Mouse (Mus musculus) midbrain, postnatal 0 days (tissue): ENCODE results near the gene Hoxd3. TPM values are rescaled to one million over a fixed set of nuclear protein-coding genes. Genes with fewer than 3 reads are reported as not detected.

Source experiments
- ATAC-seq: fragments of 200-750 bp; cut with Nextera tagmentation; 2 replicates; pipeline ENCODE4 v1.8.0; 2017; ENCODE audit warnings: moderate number of reproducible peaks, mild to moderate bottlenecking, moderate TSS enrichment, moderate library complexity; ENCODE audit not compliant: low FRiP score
- DNase-seq: peaks from one replicate; pipeline ENCODE4 v3.0.0-alpha.2; 2015; ENCODE audit warnings: low spot score
- H3K27ac ChIP-seq: fragments of 300-500 bp; sonication (generic); 2 replicates; pipeline ENCODE4 v1.5.1; 2014; ENCODE audit warnings: low read depth, mild to moderate bottlenecking, low read length, mixed read lengths
- H3K27me3 ChIP-seq: fragments of 300-500 bp; sonication (generic); 2 replicates; pipeline ENCODE4 v1.6.1; 2014; ENCODE audit warnings: low read length, control low read depth, mixed read lengths; ENCODE audit not compliant: insufficient read depth
- H3K36me3 ChIP-seq: fragments of 300-500 bp; sonication (generic); 2 replicates; pipeline ENCODE4 v1.6.1; 2014; ENCODE audit warnings: low read length, control low read depth, mixed read lengths; ENCODE audit not compliant: insufficient read depth
- H3K4me1 ChIP-seq: fragments of 300-500 bp; sonication (generic); 2 replicates; pipeline ENCODE4 v1.6.1; 2014; ENCODE audit warnings: mild to moderate bottlenecking, control low read depth, antibody characterized with exemption, low read length, mixed read lengths; ENCODE audit not compliant: insufficient read depth
- H3K4me2 ChIP-seq: fragments of 300-500 bp; sonication (generic); 2 replicates; pipeline ENCODE4 v1.6.1; 2014; ENCODE audit warnings: low read depth, mild to moderate bottlenecking, low read length, mixed read lengths; ENCODE audit not compliant: poor library complexity, severe bottlenecking
- H3K4me3 ChIP-seq: fragments of 300-500 bp; sonication (generic); 2 replicates; pipeline ENCODE4 v1.5.1; 2014; ENCODE audit warnings: low read depth, mild to moderate bottlenecking, low read length, moderate library complexity
- H3K9ac ChIP-seq: fragments of 300-500 bp; sonication (generic); replicated peaks from 2 replicates; pipeline ENCODE4 v1.6.1; 2014; ENCODE audit warnings: mild to moderate bottlenecking, low read length, moderate library complexity, mixed read lengths; ENCODE audit not compliant: poor library complexity, severe bottlenecking
- H3K9me3 ChIP-seq: fragments of 300-500 bp; sonication (generic); 2 replicates; pipeline ENCODE4 v1.6.1; 2016; ENCODE audit warnings: low read length, control low read depth
- CTCF ChIP-seq: IDR thresholded peaks from 2 replicates; pipeline ENCODE4 v1.5.1; 2016; ENCODE audit warnings: antibody characterized with exemption, mild to moderate bottlenecking
- WGBS: fragments of 180-500 bp; shearing (Covaris S2); extraction: QIAGEN DNeasy Blood & Tissue Kit; methylation state at CpG from one replicate; pipeline ENCODE4 v1.1.7; 2014; 5-methylcytosine and 5-hydroxymethylcytosine counted together
- polyA plus RNA-seq: library from polyadenylated mRNA; unstranded; fragments of >200 nt; fragmentation: Nextera tagmentation; extraction: Ambion mirVana; gene quantifications from 2 replicates; pipeline ENCODE4 v1.2.1, GENCODE M21; 2015
- total RNA-seq: library from RNA; depleted of rRNA; stranded (reverse); fragments of >200 nt; gene quantifications from 2 replicates; pipeline ENCODE4 v1.2.3, GENCODE M21; 2014

Hoxd3 gene
- total and polyA plus RNA-seq, 2 experiments from 2014 or later = 11.6 TPM; not detected in 1

DNA sequence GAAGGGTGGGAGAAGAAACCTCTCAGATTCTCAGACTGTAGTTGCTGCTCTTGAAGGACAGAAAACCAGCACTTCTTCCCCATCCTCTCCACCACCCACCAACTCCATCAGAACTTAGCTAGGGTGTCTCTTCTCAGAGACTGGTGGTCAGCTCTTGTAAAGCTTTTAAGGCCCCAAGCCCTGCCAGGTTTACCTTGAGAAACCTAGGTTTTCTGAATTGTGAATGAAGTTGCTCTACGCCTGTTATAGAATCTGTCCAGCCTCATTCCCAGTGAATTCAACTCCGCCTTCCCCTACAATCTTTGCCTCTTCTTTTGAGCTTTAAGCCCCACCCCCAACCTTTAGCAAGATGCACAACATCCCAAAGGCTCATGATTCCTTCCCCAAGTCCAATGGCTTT, 34.6 kb upstream of the Hoxd3 start:
- Histone ChIP-seq H3K4me2 (no peak overlapping the region), H3K36me3 (no peaks in the 10 kb centered on the region), H3K27me3 (peaks cover 98% of the 10 kb centered on the region), H3K9ac (no peak overlapping the region), H3K27ac (no peak overlapping the region), H3K9me3 (no peaks in the 10 kb centered on the region), H3K4me1 (no peaks in the 10 kb centered on the region), H3K4me3 (no peak overlapping the region)
- TF ChIP-seq CTCF = no peak
- ATAC-seq (no peak), DNase-seq (no peak)
- WGBS = 17% methylated on average over 2 of the region's 2 CpGs

DNA sequence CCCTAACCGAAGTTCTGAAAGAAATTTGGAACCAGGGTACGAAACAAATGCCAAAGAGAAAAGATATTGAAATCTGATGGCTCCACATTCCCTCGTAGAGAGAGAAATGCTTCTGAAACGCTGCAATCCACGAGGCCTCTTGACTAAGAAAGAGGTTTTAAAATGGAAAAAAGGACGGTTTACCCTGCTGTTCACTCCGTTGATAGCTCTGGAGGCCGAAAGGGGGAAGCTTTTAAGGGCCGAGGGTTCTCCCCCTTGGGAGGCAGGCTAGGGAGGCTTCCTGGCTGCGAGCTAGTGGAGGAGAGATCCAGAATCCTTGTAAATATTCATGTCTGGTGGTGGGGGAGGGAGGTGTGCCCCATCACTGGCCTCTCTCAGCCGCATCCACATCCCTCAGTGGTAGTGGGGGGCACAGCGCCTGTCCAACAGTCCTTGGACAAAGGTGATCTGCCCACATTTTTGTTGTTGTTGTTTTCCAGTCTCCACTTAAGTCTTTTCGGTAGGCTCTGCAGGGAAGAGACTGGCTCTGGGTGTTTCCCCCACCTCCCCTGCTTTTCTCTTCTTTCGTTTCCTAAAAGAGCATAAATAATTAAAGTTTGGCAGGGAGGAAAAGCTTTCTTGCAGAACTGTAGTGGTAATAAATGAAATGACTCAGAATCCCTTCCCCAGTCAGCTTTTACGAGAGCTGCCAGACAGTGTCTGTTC, 32.7 kb upstream of the Hoxd3 start, which contains the start of gene Hoxd11:
TSS of gene Hoxd11 (plus strand) at position 667 of the 705 bp plus-strand sequence.
- Histone ChIP-seq H3K36me3 (no peaks in the 10 kb centered on the region), H3K27me3 (peaks cover 99% of the 10 kb centered on the region), H3K4me3 (no peak within 1 kb of the TSS), H3K9ac (no peak within 1 kb of the TSS), H3K27ac (no peak within 1 kb of the TSS), H3K4me1 (no peaks in the 10 kb centered on the region), H3K4me2 (no peak within 1 kb of the TSS), H3K9me3 (no peaks in the 10 kb centered on the region)
- DNase-seq (no peak), ATAC-seq (no peak)
- no peak for TF ChIP-seq CTCF
- WGBS = 2% methylated on average over 15 of the region's 15 CpGs

DNA sequence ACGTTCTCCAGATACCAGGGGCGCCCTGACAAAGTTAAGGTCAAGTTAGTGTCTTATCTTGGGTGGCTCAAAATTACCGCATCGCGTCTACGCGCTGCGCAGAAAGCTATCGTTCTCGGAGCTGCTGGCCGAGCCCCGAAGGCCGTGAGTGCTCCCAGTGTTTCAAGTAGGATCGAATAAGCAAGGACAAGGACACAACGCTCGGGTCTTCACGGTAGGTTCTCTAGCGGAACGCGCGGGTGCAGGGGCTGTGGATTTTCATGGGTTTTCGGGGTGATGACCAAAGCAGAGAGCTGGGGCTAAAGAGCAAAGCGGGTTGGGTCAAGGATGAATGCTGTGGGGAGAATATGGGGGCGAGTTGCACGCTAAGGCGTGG, 32.1 kb upstream of the Hoxd3 start:
- no peak overlapping the region for H3K4me3 ChIP-seq
- H3K27me3 ChIP-seq = peaks cover 99% of the 10 kb centered on the region
- under 1% methylated on average over 26 of the region's 26 CpGs for WGBS
- TF ChIP-seq CTCF = no peak
- H3K9ac ChIP-seq = no peak overlapping the region
- H3K9me3 ChIP-seq = no peaks in the 10 kb centered on the region
- no peak overlapping the region for H3K4me2 ChIP-seq
- no peaks in the 10 kb centered on the region for H3K36me3 ChIP-seq
- ATAC-seq = no peak
- H3K27ac ChIP-seq = no peak overlapping the region
- H3K4me1 ChIP-seq = no peaks in the 10 kb centered on the region
- DNase-seq = no peak

DNA sequence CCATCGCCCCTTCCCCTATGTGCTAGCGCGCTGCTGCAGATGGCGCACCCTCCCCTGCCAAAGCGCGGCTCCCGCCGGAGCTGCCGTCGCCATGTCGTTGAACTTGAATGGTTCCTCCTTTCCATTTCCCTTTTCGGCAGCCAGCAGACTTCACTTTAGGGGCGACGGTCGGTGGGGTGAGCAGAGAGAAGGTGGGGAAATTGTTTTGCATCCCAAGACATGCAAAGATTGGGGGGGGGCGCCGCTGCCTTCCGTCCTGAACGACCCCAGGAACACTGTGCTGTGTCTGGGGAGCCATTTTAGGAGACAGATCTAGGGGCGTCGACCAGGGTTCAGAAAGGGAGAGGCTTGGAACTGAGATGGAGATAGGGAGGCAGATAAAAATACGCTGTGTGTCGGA, 31.7 kb upstream of the Hoxd3 start:
- Histone ChIP-seq H3K4me1 (no peaks in the 10 kb centered on the region), H3K9ac (no peak overlapping the region), H3K4me2 (no peak overlapping the region), H3K4me3 (no peak overlapping the region), H3K27ac (no peak overlapping the region), H3K9me3 (no peaks in the 10 kb centered on the region), H3K36me3 (no peaks in the 10 kb centered on the region), H3K27me3 (peaks cover 99% of the 10 kb centered on the region)
- no peak for TF ChIP-seq CTCF
- no peak for ATAC-seq
- under 1% methylated on average over 23 of the region's 23 CpGs for WGBS
- DNase-seq = no peak

DNA sequence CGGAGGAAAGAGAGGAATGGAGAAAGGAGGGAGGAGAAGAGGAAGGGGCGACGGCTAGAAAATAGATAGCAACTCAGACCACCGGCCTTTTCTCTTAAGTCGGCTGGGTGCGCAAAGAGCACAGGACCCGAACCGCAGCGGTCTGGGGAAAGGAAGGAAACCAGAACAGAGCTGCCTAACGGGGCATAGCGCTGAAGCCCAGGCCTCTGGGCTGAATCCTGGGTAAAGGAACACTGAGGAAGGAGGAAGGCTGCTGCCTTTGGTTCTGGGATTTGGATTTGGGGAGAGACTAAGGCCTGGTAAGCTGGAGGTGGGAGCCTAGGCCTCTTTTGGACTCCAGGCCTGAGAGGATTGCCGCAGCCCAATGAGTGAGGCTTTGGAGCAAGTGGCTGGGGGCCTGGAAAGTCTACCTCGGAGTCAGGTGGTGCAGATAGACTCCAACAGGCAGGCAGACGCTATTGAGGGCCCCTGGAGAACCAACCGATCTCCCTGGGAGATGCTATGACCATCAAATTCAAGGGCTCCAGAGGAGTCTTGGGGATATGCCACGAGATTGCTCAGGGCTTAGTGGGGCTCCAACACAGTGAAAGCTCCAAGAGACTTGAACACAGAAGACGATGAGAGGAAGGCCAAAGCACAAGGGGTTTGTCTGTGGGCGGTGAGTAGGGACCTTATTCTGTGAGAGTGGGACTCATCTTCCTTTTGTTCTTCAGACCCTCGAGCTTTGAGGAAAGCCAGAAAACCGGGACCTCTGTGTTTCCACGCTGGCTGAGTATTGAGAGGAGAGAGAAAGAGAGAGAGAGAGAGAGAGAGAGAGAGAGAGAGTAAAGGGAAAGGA, 30.9 kb upstream of the Hoxd3 start:
- TF ChIP-seq CTCF = no peak
- H3K9me3 ChIP-seq = no peaks in the 10 kb centered on the region
- H3K27me3 ChIP-seq = peaks cover 99% of the 10 kb centered on the region
- H3K27ac ChIP-seq = no peak overlapping the region
- DNase-seq = no peak
- 1% methylated on average over 21 of the region's 21 CpGs for WGBS
- ATAC-seq = no peak
- no peaks in the 10 kb centered on the region for H3K36me3 ChIP-seq
- no peak overlapping the region for H3K4me2 ChIP-seq
- no peak overlapping the region for H3K4me3 ChIP-seq
- H3K9ac ChIP-seq = no peak overlapping the region
- H3K4me1 ChIP-seq = no peaks in the 10 kb centered on the region
